Mouse (Mus musculus) embryonic fibroblast, embryonic 13.5 days (primary cell): ENCODE measurements around the gene B4galt1.

Source experiments
- CTCF ChIP-seq: IDR thresholded peaks from 2 replicates; pipeline ENCODE4 v1.5.1; 2011; ENCODE audit warnings: mild to moderate bottlenecking, control low read depth, low read length, moderate library complexity, borderline replicate concordance; ENCODE audit not compliant: insufficient read depth
- POLR2A ChIP-seq: IDR thresholded peaks from 2 replicates; pipeline ENCODE4 v1.6.1; 2011; ENCODE audit warnings: low read depth, mild to moderate bottlenecking, control low read depth, low read length, moderate library complexity

- TF ChIP-seq CTCF (no peak), POLR2A (no peak)
Measured at GRCm38 (mm10) chr4:40794320-40794719, 59.5 kb downstream of the B4galt1 start.
